Comparison of ENCODE assay signal across 22 mouse cellular contexts in the genomic region with DNA sequence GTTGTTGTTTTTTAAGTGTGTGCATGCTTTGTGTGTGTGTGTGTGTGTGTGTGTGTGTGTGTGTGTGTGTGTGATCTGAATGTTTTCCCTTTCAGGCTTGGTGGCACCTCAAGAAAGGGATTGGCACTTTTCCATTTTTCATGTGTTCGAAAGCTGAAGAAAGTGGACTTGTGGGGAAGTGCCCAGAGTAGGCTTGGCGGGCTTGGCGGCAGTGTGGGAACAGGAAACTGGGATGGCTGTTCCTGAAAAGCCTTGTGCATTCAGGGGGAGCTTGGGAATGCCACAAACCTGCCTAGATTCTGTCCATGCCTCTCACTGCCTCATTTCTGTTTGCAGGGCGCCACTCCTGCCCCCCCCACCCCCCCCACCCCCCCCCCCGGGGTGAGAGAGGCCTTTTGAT. TPM values are rescaled to one million over a fixed set of nuclear protein-coding genes. Genes with fewer than 3 reads are reported as not detected.
A peak's percentile ranks its signal among the peaks of the same experiment; 100 is the strongest.
DNase-seq lines count a peak whose midpoint lies in the region; ATAC-seq and TF ChIP-seq lines count a peak whose summit lies in the region.
"Had no signal": no experiment of that assay in that cellular context is flagged by ENCODE, and none has a peak within 500 bp of the region (broad histone marks: within the 10 kb centered on the region; RNA-seq: fewer than 3 reads in every experiment).

No protein-coding gene starts in this region.

- TF ChIP-seq POLR2A in lung, adult 2 months (IDR thresholded peaks at IDR 0.05; ENCODE audit: borderline replicate concordance, extremely low read depth, low read depth, low read length) = no peak

- peaks cover 6% of the 10 kb centered on the region; the same call in 1 of the 2 replicates for H3K36me3 ChIP-seq in heart, embryonic 13.5 days
- H3K36me3 ChIP-seq in lung, postnatal 0 days (ENCODE audit: insufficient read depth, low read length) = no peaks in the 10 kb centered on the region
- H3K36me3 ChIP-seq in forebrain, postnatal 0 days (ENCODE audit: insufficient read depth) = peaks cover 11% of the 10 kb centered on the region; the same call in 1 of the 2 replicates
- H3K36me3 ChIP-seq: liver, embryonic 15.5 days had no signal

- no peak for DNase-seq in heart, postnatal 25 days (ENCODE audit: low spot score)
- DNase-seq in lung, postnatal 0 days (ENCODE audit: low spot score) = peak; percentile 25
- DNase-seq in lung, adult 2 months = no peak
- peak; percentile 38 for DNase-seq in Muller cell, postnatal 12 days (ENCODE audit: inconsistent ontology term)
- DNase-seq in forebrain, postnatal 0 days = peak; percentile 26
- no peak for DNase-seq in kidney, adult 8-10 months
- DNase-seq: adrenal gland, adult 8-10 months; cerebellum, adult 11 months; gastrocnemius, postnatal 14 days; heart, postnatal 10 days; kidney, adult 9 months; kidney, postnatal 36 days; right cerebral cortex, adult 18-20 months; thymus, postnatal 14 days had no signal

- H3K27me3 ChIP-seq in heart, embryonic 13.5 days (replicated peaks) = no peaks in the 10 kb centered on the region
- no peaks in the 10 kb centered on the region for H3K27me3 ChIP-seq in lung, postnatal 0 days (replicated peaks; ENCODE audit: insufficient read depth, low read length)
- no peaks in the 10 kb centered on the region for H3K27me3 ChIP-seq in forebrain, postnatal 0 days (ENCODE audit: insufficient read depth, low read length)
- H3K27me3 ChIP-seq: embryonic facial prominence, embryonic 12.5 days; limb, embryonic 15.5 days; liver, embryonic 15.5 days; midbrain, embryonic 12.5 days; Patski had no signal

- no peak for TF ChIP-seq CTCF in lung, postnatal 0 days (IDR thresholded peaks at IDR 0.05)
- no peak for TF ChIP-seq CTCF in lung, adult 2 months (IDR thresholded peaks at IDR 0.05; ENCODE audit: insufficient read depth, low read length)
- no peak for TF ChIP-seq CTCF in forebrain, postnatal 0 days (IDR thresholded peaks at IDR 0.05; ENCODE audit: low read depth)

- H3K9me3 ChIP-seq in heart, embryonic 13.5 days = no peaks in the 10 kb centered on the region
- no peaks in the 10 kb centered on the region for H3K9me3 ChIP-seq in lung, postnatal 0 days (ENCODE audit: low read length)
- no peaks in the 10 kb centered on the region for H3K9me3 ChIP-seq in forebrain, postnatal 0 days (ENCODE audit: low read length)
- H3K9me3 ChIP-seq: embryonic facial prominence, embryonic 12.5 days; limb, embryonic 15.5 days; liver, embryonic 15.5 days; midbrain, embryonic 12.5 days had no signal

- no peak overlapping the region for H3K4me3 ChIP-seq in heart, embryonic 13.5 days
- H3K4me3 ChIP-seq in lung, postnatal 0 days (ENCODE audit: low read depth, low read length) = no peak overlapping the region
- H3K4me3 ChIP-seq in lung, adult 2 months (replicated peaks; ENCODE audit: extremely low read depth, low read depth, low read length) = no peak overlapping the region
- H3K4me3 ChIP-seq in forebrain, postnatal 0 days (ENCODE audit: low read depth, low read length) = no peak overlapping the region
- H3K4me3 ChIP-seq: embryonic facial prominence, embryonic 12.5 days; erythroblast, embryonic 14.5 days; limb, embryonic 15.5 days; liver, embryonic 15.5 days; midbrain, embryonic 12.5 days had no signal

- H3K27ac ChIP-seq in heart, embryonic 13.5 days (replicated peaks) = peak overlapping the region; percentile 20; the same call in 1 of the 2 replicates
- no peak overlapping the region for H3K27ac ChIP-seq in lung, postnatal 0 days (ENCODE audit: low read length)
- H3K27ac ChIP-seq in forebrain, postnatal 0 days (ENCODE audit: low read depth, low read length) = no peak overlapping the region
- H3K27ac ChIP-seq: embryonic facial prominence, embryonic 12.5 days; limb, embryonic 15.5 days; liver, embryonic 15.5 days; midbrain, embryonic 12.5 days had no signal

- WGBS in heart, embryonic 13.5 days = 47% methylated on average over 4 of the region's 5 CpGs
- 37% methylated on average over 5 of the region's 5 CpGs for WGBS in lung, postnatal 0 days
- 38% methylated on average over 5 of the region's 5 CpGs for WGBS in lung, adult 2 months
- 26% methylated on average over 5 of the region's 5 CpGs for WGBS in forebrain, postnatal 0 days

- no peak overlapping the region for H3K4me2 ChIP-seq in heart, embryonic 13.5 days
- no peak overlapping the region for H3K4me2 ChIP-seq in lung, postnatal 0 days (replicated peaks; ENCODE audit: low read depth, low read length)
- no peak overlapping the region for H3K4me2 ChIP-seq in forebrain, postnatal 0 days (ENCODE audit: low read depth)
- H3K4me2 ChIP-seq: embryonic facial prominence, embryonic 12.5 days; limb, embryonic 15.5 days; liver, embryonic 15.5 days; midbrain, embryonic 12.5 days had no signal

- H3K9ac ChIP-seq in heart, embryonic 13.5 days = no peak overlapping the region
- no peak overlapping the region for H3K9ac ChIP-seq in lung, postnatal 0 days (replicated peaks; ENCODE audit: low read depth)
- H3K9ac ChIP-seq in forebrain, postnatal 0 days = no peak overlapping the region
- H3K9ac ChIP-seq: embryonic facial prominence, embryonic 12.5 days; limb, embryonic 15.5 days; liver, embryonic 15.5 days; midbrain, embryonic 12.5 days had no signal

- no peak for ATAC-seq in heart, embryonic 13.5 days (ENCODE audit: extremely low read depth, insufficient number of reproducible peaks, low FRiP score, low TSS enrichment)
- peak; percentile 11; the same call in 1 of the 2 replicates for ATAC-seq in lung, postnatal 0 days
- ATAC-seq in forebrain, postnatal 0 days = peak; percentile 50
- ATAC-seq: inflammation-experienced regulatory T-cells, adult 6 months had no signal

- peaks cover 43% of the 10 kb centered on the region for H3K4me1 ChIP-seq in heart, embryonic 13.5 days
- H3K4me1 ChIP-seq in lung, postnatal 0 days (ENCODE audit: insufficient read depth, low read depth, low read length) = peaks cover 2% of the 10 kb centered on the region; the same call in 1 of the 2 replicates
- no peaks in the 10 kb centered on the region for H3K4me1 ChIP-seq in lung, adult 2 months (ENCODE audit: control insufficient read depth, insufficient read depth, low read length)
- peaks cover 3% of the 10 kb centered on the region; the same call in 1 of the 2 replicates for H3K4me1 ChIP-seq in forebrain, postnatal 0 days (ENCODE audit: insufficient read depth)
- H3K4me1 ChIP-seq: embryonic facial prominence, embryonic 12.5 days; liver, embryonic 15.5 days had no signal

- no peak for TF ChIP-seq EP300 in lung, postnatal 0 days (IDR thresholded peaks at IDR 0.05)

- intact Hi-C loops in heart, postnatal 25 days (cut with DNase I) = no loop called here

RNA-seq across cellular contexts. Expression of a gene that starts 39.9 kb away (rescaled TPM):
- polyA plus RNA-seq in heart, embryonic 13.5 days (2015; fragmentation: Nextera tagmentation; extraction: Ambion mirVana) = 332 and 334 TPM in 2 replicates
- total RNA-seq in heart, postnatal 25 days (2021) = 100 to 1,000 TPM; 442 to 477 TPM
- polyA plus RNA-seq in lung, postnatal 0 days (2015; fragmentation: Nextera tagmentation; extraction: Ambion mirVana) = 534 and 635 TPM in 2 replicates
- polyA plus RNA-seq in lung, adult 2 months (2012; rRNA removed) = 163 and 215 TPM in 2 replicates
- 676 and 725 TPM in 2 replicates for total RNA-seq in forebrain, postnatal 0 days (2014; rRNA removed)
- 575 and 682 TPM in 2 replicates for polyA plus RNA-seq in forebrain, postnatal 0 days (2015; fragmentation: Nextera tagmentation; extraction: Ambion mirVana)

Comparison
In these comparisons a context has a peak if more than half of its experiments do, and no peak if none do; other contexts are left out.
1. DNase-seq: peak in lung, postnatal 0 days (single experiment), Muller cell, postnatal 12 days (single experiment) and forebrain, postnatal 0 days (single experiment); none in heart, postnatal 25 days (single experiment), lung, adult 2 months (single experiment) and kidney, adult 8-10 months (0 of 2).